Mouse (Mus musculus): ENCODE measurements around the gene Lcn2.

Gene Lcn2

DNA sequence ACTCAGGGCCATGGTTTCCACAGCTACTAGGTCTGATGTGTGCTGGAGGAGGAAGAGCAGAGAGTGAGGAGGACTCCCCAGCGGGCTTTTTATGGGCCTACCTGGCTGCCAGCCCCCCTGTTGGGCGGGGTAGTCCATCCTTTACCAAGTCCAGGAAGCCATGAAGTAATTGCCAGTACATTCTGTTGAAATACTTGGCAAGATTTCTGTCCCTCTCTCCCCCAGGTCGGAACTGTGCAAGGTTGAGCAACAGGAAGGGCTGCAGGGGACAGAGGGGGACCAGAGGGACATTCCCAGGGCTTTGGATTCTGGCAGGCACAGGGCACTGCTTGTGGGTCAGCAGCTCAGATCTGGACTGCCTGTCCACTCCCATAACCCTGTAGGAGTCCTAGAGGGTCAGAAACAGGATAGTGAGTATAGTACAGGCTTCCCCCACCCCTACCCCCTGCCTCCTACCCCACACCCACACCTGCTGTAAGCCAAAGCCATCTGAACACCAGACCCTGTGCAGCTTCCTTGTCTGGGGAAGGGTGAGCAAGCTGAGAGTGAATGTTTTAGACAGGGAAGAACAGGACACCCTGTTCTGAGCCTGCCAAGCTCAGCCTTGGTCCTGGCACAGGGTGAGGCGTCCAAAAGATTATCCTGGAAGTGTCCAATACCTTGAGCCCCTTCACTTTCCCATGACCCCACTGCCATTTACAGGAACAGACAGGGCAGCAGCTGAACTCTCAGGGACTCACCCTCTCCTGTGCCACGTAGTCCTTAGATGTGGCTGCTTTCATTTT, at the start of gene Lcn2:
Gene Lcn2, minus strand, starts transcription at position 547 of the 785 bp plus-strand sequence.
- no peak for DNase-seq

DNA sequence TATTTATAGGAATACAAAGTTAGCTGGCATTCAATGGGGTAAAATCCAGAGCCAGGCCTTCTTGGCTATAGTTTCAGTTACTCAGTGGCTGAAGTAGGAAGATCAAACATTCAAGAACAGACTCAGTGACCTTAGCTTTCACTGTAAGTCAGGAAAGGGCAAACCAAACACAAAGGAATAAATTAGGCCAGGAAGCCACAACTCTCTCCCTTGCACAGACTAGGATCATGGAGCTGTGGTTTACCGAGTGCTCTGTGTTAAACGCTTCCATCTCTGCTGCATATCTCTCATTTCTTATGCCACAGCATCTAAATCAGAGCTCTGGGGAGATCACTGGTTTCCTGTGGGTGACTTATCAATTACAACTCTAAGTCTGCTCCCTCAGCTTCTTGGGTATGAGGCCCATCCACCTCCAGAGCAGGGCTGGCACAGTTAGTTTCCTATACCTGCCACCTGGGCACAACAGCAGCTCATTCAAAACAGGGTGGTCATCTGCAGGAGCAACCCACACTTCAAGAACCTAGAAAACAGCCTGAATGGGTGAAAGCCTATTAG, 49.6 kb upstream of the Lcn2 start:
- no peak for DNase-seq

DNA sequence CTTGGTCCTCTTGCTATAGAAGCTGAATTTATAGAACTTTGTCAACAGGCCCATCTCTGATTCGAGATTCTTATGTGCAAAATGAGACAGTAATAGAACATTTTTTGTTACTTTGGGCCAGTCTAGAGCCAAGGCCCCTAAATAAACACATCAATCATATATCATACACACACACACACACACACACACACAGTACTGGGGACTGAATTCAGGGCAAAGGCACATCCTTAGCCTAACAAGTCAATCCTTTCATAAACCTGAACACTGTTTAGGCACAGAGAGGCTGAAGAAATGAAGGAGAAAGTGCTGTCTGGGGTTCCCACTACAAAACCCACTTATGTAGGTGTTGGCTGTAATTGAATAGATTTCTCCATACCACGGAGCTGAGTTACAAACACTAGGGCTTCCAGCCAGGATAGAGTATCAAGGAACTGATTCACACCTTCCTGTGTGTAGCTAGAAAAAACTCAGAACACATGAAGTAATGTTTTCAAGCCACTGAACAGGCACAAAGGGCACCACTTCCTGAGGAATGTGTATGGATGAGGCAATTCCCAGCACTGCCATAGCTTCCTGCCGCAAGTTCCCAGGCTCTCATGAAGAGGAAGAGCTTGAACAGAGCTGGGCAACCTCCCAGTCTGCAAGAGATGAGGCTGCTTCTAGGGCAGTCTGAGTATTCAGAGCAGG, 48.8 kb upstream of the Lcn2 start:
- no peak for DNase-seq

DNA sequence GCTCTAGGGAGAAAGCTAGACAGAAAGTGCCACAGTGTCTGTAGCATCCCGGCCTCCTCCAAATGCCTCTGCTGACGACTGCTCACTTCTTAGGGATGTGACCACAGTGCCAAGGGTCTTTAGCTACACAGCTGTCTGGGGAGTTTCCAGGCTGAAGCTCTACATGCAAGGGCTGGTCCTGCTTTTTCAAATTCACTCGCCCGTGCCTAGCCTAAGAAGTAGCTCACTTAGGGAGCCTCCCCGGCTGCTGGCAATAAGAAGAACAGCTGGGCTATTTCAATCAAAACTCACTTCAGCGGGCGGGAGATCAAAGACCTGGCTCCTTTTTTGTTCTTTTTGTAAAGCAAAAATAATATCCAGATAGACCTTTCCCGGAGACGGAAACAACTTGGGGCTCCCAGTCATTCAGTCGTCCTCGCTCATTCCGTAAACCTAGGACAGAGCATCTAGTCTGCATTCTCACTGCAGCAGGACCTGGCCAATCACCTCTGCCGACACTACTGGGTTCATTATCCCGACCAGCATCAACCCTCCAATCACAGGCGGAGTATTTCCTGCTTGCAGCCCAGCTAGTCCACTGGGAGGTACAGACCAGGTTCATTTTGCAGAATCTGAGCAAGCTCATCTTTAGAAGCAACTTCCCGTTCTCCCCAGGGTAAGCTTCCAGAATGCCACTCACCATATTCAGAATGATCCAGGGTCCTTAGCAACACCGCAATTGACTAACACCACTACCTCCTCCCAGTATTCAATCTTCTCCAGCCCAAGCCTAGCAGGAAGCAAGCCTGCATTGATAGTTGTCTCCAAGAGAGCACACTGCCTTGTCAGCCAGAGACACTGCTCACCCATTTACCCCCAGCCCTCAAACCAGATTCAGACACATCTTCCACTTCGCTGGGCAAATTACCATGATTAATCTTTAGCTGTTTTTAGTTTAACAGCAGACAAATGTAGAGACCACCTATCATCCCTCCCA, 42.9 kb upstream of the Lcn2 start:
- peak; percentile 95 for DNase-seq

DNA sequence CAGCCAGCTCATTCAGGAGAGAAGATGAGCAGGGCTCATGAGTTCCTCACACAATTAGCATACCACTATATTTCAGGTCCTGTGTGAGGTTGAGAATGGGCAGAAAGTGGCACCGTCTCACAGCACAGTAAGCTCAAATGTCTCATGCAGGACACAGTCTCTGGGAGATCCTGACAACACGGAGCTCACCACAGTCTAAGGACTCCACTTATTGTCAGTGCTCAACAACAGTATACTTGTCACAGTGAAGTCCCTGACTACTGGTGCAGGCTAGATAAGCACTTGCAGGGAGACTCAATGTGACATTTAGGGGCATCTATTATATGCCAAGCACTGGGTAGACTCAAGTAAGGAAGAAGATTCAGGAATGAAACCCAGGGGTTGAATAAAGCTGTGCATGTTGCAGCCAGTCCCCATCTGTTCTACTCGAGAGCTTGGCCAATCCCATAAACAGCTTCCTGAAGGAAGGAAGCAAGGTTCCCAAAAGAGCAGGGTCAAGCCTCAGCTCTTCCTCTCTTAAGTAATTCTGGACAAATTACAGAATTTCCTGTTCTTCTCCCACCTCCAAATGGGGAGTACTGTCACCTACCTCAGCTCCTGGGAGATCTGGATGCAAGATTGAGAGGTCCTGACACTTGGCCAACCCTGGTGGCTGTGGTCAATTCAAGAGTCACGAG, 41.3 kb upstream of the Lcn2 start:
- no peak for DNase-seq

DNA sequence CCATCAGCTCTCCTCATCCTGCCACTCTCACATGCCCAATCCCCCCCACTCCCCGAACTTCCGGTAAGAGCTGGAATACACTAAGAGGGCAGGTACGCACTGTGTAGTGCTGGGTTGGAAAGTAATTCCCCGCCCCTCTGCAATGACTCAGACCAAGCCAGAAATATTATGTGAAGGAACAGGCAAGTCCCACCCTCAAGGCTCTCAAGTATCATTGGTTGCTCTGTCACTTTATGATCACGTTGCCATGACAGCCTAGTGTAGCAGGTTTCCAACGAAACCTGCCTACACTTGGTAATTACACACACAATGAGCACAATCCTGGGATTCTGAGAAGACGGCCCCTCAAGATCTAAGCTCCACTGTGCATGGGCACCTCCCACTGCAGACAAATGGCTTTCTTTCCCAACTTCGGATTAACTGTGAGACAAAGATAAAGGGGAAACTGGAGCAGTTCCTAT, 40.2 kb upstream of the Lcn2 start:
- DNase-seq: no peak

DNA sequence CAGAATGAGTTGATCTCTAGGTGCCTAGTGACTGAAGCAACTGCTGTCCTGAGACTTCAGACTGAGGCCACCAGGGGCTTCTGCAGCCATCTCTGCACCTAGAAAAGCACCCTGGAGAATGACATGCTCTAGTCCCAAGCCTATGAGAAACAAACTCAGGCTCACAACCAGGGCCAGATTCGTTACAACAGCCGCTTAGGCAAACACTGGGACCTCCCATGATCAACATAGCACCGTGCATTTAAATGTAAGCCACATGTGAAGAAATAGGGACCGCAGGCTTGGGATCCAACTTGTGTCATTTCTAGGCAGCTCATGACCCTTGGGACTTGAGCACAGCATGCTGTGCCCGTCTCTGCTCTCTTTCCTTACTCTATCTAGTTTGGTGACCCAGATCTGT, 39.7 kb upstream of the Lcn2 start:
- no peak for DNase-seq

DNA sequence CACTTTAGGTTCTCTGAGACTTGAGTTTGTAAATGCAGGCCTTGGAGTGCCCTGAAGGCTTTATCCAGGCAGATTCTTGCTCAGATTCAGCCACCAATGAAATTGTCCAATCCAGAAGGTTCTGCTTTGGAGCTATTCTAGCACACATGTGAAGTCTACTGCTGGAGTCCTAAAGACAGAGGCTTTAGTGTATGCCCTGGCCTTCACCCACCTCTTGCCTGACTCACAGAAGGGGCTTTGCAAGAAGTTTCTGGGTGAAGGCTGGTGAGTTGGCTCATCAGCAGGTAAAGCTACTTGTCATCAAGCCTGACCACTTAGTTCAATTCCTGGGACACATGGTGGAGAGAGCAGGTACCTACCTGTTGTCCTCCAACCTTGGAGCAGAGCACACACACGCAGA, 38.1 kb upstream of the Lcn2 start:
- no peak for DNase-seq

DNA sequence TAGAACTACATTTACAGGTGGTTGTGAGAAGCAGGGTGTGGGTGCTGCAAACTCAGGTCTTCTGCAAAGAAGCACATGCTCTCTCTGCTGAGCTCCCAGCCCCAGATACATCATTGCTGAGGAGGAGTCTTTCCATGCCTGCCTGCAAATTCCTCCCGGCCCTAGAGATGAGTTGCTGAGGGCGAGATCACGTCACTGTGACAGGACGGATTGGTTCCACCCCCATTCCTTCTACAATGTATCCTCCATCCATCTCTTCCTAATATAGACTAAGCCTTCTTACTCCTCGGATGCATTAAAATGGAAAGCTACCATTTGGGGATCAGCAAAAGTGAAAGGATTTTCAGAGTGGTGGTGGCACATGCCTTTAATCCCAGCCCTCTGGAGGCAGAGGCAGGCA, 37.5 kb upstream of the Lcn2 start:
- no peak for DNase-seq

DNA sequence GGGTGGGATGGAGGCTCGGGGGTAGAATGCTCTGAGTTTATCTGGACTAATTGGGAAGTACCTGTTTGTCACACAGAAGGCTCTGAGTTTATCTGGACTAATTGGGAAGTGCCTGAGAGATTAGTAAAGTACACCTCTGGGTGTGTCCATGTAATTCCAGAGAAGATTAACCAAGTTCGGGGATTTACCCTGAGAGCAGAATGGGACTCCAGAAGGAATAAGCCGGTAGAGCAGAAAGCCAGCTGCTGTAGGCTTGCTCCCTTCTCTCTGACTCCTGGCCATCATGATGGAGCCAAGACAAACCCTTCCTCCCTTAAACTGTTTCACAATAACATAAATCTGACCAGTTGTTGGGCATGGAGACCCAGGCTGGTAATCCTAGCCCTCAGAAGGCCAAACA, 36.7 kb upstream of the Lcn2 start:
- no peak for DNase-seq

DNA sequence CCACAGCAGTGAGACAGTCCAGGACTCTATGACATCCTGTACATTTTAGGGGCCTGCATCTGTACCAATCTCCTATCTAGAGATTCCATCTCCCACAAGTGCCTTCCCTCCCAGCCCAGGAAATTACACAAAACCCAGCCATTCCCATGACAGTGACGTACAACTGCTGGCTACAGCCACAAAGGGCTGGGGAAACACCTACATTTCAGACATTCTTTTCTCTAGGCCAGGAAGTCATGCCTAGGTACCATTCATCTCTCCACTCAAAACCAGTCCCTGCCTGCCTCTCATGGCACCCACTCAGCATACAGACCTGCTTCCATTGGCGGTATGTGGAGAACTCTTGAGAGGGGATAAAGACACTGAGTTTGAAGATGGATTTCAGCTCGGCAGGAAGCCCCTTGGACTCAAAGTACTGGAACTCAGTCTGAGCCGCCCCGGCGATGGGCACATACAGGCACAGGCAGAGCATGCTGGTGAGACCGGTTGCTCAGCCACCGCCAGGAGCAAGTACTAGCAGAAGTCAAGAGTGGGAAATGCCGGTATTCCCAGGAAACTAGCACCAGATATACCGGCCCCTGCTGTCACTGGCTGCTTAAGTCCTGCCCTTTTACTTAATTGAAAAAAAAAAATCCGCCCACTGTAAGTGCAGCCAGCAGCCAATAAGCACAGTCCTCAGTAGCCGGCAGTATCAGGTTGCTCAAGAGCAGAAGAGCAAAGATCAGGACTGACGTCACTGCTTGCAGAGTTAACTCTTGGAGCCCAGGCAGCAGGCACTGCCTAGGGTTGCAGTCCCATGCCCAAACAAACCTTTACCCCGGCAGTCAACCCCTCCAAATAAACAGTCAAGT, 35.7 kb upstream of the Lcn2 start:
- peak; percentile 68 for DNase-seq

DNA sequence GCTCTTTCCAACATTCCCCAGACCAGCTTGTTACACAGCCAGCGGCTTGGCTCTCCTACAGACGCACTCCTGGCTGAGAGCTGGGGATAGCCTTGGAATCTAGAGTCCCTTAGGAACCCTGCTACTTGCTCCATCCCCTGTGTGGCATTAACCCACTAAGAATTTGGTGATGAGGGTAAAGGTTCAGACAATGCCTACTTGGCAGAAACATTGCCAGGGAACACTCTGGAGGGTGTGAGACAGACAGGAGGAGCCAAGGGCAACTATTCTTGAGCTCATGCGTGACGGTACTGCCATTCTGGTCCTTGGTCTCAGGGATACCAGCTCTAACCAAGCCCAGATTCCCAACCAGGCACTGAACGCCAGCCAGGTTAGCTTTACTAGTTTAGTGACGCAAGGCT, 33.8 kb upstream of the Lcn2 start:
- DNase-seq: no peak

DNA sequence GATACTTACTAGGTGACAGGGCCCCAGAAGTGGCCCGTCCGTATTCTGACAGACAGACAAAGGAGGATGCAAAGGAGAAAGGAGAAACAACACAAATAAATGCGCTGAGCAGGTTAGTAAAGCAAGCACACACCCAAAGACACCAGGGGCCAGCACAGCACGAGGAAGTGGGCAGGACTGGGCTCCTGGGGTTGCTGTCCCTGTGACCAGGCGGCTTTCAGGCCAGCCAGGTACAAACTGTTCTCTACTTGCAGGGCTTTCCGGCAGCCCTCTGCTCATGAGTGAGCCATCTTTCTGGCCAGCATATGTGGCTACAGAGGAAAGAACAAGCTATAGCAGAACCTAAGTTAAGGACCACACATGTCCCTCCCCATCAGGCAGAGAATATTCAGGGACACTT, 32.6 kb upstream of the Lcn2 start:
- DNase-seq: no peak

DNA sequence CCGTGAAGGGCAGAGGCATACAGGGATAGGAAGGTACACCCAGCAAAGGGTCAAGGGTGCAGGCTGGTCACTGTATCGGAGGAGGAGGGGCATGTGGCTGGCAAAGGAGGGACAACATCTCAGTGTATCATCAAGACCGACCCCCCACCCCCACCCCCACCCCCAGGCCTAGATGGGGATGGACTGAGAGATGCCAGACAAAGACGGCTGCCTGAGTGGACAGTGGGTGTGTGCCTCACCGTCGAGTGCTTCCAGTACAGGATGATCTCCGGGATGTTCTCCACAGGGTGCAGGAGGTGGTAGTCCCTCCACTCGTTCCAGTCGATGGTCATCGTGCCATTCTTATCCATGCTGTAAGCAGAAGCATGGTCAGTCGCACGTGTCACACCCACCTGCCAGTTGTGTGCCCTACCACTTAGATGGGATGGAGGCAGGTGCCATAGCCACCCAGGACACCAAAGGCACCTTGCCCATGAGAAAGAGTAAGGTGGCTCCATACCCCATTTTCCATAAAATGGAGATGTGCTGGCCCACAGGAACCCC, 32.1 kb upstream of the Lcn2 start:
- no peak for DNase-seq

DNA sequence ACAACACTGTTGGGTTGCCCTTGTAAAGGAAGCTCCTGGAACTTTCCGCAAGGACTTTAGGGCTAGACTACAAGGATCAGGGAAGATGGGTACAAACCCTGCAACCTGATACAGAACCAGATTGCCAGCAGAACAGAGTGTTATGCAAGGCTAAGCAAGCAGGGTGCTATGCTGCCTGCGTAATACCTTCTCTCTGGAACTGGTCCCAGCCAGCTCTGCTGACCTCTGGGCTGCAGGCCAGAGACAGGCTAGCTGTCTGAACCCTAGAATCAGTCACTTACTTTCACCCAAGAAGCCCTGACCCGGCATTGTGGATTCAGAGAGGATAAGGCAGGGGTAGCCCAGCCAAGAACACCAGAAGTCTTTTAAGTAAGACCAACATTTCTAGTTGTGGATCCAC, 31.3 kb upstream of the Lcn2 start:
- peak; percentile 80 for DNase-seq

DNA sequence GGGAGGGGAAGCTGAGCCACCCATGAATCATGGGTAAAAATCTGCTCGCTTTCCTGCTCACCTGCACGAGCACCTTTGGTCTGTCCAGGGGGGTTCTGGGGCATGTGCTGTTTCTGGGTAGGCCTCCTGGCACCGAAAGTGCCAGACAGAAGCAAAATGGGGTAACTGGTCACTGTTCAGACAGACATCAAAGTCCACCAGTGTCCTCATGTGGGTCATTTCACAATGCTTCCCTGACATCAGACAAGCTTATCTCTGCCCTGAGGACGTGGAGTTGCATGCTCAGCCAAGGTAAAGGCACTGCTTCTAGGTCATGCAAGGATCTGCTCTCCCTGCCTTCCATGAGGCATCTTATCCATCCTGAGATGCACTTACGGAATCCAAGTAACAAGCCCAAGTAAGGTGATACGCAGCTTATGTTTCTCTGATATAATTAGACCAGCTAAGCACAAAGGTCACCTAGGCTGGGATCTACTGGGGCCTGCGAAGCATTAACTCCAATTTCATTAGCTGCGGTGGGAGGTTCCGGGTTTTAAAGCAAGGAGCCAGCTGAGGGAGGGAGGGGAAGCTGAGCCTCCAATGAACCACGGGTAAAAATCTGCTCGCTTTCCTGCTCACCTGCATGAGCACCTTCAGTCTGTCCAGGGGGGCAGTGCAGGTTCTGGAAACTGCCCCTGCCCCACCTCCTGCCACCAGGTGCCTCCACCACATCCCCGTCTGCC, 30.5 kb upstream of the Lcn2 start:
- no peak for DNase-seq

DNA sequence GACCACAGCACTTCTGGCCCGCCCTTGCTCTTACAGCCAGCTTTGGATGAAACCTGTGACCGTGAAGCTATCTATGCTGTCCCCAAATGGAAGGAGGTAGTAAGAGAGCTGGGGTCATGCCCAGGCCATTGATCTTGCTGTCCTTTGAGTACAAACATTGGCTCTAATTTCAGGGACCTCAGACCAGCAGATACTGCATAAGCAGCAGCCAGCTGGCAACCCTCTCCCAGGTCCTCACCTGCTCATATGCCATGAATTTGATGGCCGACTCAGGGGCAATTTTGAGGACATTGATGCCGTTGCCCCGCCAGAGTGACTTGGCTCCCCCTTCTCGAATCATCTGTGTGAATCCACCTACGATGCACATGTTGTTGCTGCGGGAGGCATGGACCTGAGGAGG, 29.4 kb upstream of the Lcn2 start:
- no peak for DNase-seq

DNA sequence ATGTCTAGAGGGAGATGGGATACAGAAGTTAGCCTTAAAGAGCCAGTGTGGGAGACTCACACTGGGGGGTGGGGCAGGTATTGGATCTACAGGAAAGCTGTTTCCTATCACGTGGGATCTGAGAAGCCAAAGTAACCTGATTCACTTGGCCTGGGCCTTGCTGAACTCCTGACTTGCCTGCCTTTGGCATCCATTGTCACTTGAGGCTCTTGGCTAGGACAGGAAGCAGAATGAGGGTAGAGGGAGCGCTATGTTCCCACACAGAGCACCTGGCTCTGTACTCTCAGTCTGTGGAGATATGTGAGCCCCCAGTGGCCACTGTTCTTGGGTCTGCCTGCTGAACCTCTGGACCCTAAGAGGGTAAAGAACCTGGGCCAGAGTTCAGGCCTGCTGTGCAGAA, 28.5 kb upstream of the Lcn2 start:
- DNase-seq: no peak

DNA sequence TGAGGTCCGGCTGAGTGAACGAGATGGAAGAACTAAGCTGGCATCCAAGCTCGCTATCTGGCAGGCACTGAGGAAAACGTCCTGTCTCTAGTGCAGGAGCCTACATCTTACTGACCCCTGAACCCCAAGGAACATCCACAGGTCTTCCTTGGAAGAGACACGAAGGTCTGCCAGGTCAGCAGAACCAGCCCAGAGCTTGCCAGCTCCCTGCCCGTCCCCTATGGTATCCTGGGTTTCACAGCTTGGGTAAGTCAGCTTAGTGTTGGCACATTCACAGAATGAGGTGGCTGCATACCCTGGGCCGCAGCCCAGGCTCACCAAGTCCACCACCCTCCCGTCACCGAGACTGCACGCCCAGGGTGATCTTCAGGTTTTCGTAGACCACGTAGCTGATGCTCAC, 27.7 kb upstream of the Lcn2 start:
- no peak for DNase-seq

DNA sequence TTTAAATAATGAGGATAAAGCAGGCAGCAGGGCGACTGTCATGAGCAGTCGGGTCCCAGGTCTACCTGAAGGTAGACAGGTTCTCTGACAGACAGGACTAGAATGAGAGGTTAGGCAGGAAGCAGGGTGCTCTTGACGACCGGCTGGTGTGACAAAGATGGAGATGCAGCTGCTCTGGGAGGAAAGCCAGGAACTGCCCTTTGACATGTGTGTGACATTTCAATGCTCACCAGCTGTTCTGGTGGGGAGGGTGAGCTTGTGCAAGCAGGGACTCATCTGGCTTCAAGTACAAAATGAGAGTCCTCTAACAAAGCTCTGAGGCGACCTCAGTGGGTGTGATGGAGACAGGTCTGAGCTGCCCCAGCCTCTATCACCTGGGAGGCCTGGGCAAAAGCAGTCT, 25.9 kb upstream of the Lcn2 start:
- no peak for DNase-seq
